Mouse (Mus musculus) brain, embryonic 14.5 days (tissue): Measurements from ENCODE around the gene Olfr1104.

Experiments used
- CTCF ChIP-seq: fragments of 200-500 bp; IDR thresholded peaks from 2 replicates; pipeline ENCODE4 v1.5.1; 2012; ENCODE audit warnings: inconsistent platforms, mild to moderate bottlenecking, moderate library complexity, borderline replicate concordance; ENCODE audit not compliant: insufficient read depth, insufficient read length; ENCODE audit errors: extremely low read depth
- POLR2A ChIP-seq: fragments of 200-500 bp; IDR thresholded peaks from 2 replicates; pipeline ENCODE4 v1.6.1; 2012; ENCODE audit warnings: mild to moderate bottlenecking, inconsistent platforms, borderline replicate concordance; ENCODE audit not compliant: poor library complexity, insufficient read depth, insufficient read length, severe bottlenecking; ENCODE audit errors: extremely low read depth

DNA sequence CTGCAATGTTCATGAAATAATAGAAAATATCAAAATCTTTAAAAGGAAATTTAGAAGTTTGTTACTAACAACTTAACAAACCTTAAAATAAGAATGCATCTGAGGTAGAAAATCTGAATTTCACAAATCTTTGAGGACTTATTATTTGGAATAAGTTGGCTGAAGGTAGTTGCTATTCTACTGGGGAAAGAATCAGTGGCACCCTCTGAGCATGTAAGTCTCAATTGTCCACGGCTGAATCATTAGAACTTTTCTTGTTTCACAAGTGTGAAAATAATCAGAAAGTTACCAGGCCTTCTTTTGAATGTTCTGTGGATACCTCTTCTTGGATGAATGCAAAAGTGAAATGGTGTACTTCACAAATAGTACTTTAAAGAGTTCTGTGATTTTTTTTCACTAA lies 48.8 kb upstream of the Olfr1104 start, which contains the start of gene Olfr1107:
- TF ChIP-seq POLR2A (no peak), CTCF (no peak)
